Mouse (Mus musculus) G1E-ER4 (cell line): ENCODE results near the gene Lrig1. TPM values are rescaled to one million over a fixed set of nuclear protein-coding genes. Genes with fewer than 3 reads are reported as not detected.

ENCODE experiments used
- GATA1 ChIP-seq: IDR thresholded peaks from one replicate; pipeline ENCODE4 v1.8.0; 2012; ENCODE audit warnings: low read length, inconsistent platforms
- polyA plus RNA-seq: library from polyadenylated mRNA; stranded (reverse); fragments of >175 nt; gene quantifications from 2 replicates; pipeline ENCODE4 v1.2.3, GENCODE M21; 2012

Lrig1 gene
- polyA plus RNA-seq, 1 experiment, result 3.7 TPM

DNA sequence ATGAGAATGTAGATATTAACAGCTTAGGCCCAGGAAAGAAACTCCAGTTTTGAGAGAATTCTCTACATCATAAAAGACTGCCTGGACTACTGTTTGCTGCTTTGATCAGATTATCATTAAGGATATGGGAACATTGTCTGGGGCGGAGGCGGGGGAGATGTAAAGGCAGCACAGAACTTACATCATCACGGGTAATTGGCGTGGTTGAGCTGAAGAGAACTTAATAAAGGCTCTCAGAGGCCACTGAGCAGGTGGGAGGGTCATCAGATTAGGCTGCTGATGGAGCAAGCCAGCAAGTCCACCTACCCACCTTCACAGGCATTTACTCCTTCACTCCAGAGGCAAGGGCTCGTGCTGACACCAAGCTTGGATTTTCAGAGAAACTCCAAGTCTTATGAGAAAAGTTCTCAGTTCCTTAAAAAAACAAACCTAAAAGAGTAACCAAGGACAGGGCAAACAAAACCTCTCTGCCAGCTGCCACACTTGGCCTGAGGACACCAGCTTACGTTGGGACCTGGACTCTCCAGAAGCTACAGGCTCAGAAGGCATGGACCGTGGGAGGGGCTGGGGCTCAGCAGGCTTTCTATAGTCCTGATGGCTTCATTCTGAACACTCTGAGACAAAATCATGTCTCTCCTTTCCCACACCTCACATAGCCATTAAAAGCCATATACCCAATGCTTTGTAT lies 33.4 kb downstream of the Lrig1 start:
- TF ChIP-seq GATA1, result no peak

DNA sequence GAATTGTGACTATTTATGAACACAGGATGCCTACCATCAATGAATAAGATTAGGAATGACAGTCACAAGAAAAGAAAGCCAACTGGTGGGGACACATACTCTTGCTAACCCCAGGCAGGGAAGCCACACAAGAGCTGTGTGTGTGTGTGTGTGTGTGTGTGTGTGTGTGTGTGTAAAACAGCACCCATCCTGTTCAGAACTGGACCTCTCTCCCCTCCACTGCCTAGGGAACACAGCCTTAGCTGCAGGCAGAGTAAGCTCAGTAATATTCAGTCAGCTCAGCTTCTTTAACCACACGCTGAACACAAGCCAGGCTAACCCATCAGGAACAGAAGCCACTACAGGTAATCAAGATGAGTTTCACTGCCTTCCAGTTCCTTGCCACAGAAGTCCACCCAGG lies 34.3 kb downstream of the Lrig1 start:
- no peak for TF ChIP-seq GATA1

DNA sequence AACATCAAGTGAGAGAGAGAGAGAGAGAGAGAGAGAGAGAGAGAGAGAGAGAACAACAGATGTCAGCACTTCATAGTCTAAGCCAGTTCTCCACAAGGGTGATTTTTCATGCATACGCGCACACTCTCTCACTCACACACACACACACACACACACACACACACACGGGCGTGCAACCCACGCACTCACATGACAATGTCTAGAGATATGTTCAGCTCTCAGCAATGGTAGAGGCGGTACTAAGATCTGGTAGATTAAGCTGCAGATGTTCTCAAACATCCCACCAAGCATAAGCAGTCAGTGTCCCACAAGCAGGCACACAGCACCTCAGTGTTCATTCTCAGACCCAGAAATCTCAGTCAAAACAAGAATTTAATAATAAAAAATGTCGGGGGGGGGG lies 34.7 kb downstream of the Lrig1 start:
- no peak for TF ChIP-seq GATA1

DNA sequence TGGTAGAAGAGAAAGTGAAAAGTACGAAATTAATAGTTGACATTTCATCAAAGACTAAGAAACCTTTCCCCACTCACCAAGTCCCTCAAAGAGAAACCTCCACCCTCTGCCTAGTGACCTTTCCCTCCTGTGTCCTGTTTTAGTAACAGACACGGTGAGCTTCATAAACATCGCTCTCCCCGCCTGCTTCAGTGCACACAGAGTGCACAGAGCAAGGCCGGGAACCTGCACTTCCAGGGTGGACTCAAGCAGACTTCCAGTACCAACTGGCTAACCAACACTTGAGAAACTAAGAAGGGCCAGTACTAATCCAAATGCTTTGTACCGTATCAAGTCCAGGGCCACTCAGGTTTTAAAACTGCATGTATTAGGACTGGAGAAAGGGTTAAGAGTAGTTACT lies 36.0 kb downstream of the Lrig1 start:
- TF ChIP-seq GATA1, result no peak

DNA sequence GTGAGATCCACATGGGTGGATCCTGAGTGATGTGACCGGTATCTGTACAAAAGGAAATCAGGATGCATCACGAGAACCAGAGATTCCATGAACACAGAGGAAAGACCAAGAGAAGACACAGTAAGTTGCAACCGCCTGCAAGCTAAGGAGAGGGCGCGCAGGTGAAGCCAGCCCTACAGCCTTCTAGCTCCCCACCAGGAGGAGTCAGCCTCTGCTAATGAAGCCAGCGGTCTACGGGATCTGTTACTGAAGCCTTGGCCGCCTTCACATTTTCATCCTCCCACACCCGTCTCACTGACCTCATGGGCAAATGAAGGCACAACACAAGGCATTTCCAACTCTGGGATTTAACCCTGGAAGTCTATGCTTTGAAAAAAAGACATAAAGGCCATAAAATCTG lies 38.0 kb downstream of the Lrig1 start:
- TF ChIP-seq GATA1, result no peak

DNA sequence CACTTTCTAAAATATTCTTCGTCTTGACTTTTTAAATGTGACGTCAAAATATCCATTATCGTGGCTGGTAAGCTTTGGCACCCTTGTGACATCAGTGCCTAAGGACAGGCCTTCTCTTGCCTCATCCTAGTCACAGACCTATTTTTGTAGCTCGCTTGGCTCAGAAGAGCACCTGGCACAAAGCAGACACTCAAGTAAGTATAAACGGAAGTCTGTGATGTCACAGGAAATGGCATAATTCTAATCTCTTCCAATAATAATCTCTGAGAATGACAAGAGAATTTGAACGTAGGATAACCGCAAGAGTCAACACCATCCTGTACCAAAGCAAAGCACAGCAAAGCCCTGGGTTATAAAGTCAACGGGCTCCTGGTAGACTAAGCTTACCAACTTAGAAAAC lies 38.6 kb downstream of the Lrig1 start:
- no peak for TF ChIP-seq GATA1

DNA sequence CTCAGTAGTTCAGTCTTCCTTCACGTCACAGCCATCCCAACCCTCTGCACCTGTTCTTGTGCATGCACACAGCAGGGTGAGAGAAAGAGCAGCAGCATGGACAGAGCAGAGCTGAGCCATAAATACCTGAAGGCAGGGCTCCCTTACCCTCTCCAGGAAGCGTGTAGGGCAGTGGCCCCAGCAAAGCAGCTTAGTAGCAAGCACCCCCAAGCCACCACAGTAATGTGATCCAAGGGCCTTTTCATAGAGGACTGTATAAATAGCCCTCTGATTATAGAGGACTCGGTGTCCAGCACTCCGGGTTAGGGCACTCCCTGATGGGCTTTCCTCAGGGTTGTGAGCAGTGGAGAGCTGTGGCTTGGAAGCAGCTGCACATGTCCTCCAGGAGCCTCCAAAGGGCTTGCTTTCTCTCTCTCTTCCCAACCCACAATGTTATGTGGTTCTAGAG lies 40.0 kb downstream of the Lrig1 start:
- TF ChIP-seq GATA1, result no peak

DNA sequence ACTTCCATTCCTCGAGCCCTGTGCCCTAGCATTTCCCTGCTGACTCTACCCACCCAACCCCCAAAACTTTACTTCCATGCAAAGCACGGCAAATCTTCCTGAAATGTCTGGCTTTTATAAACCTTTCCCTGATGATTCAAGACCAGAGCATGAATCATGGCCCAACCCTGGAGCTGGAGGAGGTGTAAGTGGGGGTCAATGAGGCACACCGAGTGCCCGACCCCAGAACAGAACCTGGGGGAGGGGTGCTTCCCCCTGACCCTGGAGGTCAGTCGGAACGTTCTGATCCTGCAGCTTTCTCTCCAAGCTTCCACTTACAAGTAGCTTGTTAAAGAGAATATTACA lies 41.9 kb downstream of the Lrig1 start:
- no peak for TF ChIP-seq GATA1

DNA sequence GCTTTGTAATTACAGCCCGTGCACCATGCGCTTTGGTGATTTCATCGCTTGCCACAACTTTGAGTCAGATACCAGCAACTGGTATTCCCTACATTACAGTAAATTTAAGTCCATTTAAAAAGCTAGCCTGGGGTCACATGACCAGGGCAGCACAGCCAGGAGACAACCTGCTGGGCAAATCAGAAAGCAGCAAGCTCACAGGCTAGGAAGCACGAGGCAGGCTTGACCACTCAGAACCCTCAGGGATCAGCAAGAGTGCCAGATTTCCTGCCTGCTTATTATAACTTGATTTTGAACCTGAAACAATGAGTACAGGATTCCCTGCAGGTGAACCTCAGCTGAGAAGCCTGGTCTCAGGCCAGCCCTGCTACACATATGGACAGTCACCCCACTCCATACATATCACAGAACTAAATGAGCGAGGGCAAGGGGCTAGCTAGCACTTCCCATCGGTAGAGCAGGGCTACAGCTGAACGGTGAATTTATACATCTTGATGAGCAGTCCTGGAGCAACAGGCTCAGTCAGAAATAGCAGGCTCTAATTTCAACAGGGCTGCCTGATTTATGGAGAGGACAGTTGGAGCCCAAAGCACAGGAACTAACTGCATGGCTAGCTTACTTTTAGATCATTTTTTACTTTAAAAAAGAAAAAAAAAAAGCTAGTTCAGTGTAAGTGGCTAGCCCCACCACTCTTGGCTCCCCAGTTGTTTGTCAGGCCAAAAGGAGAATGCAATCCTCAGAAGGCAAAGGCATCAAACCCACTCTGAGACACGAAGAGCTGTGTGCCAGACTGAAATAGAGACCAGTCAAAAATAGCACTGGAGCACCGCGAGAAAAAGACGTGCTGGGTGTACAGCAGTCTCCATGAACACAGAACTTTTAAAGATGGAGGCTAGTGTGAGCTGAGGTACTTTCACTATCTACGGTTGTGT lies 42.5 kb downstream of the Lrig1 start:
- TF ChIP-seq GATA1, result no peak

DNA sequence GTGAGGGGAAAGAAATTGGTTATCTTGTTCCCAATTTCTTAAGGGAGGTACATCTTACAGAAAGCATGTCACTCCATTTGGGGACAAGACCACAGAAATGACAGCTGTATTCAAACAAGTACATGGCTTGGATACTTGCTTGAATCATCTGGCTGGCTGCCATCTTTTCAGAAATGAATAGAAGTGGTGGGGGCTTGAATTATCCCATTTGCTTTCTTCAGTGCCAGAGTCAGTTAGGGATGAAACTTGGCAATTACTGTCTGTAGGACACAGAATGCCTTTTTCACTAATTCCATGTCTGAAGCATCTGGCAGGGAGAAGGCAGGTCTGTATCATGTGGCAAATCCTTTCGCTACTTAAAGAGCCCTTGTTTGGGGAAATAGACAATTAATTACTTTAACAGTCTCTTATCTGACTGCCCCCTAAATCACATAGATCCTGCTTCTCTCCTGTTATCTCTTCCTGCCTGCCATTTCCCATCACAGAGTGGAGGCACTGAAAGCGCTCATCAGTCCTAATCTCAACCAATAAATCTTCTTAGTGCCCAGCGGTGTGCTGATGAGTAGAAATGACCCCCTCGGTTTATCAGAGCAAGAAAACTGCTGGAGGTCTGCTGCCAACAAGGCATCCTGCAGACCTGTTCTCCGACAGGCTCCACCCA lies 44.0 kb downstream of the Lrig1 start:
- TF ChIP-seq GATA1, result peak; percentile 78

DNA sequence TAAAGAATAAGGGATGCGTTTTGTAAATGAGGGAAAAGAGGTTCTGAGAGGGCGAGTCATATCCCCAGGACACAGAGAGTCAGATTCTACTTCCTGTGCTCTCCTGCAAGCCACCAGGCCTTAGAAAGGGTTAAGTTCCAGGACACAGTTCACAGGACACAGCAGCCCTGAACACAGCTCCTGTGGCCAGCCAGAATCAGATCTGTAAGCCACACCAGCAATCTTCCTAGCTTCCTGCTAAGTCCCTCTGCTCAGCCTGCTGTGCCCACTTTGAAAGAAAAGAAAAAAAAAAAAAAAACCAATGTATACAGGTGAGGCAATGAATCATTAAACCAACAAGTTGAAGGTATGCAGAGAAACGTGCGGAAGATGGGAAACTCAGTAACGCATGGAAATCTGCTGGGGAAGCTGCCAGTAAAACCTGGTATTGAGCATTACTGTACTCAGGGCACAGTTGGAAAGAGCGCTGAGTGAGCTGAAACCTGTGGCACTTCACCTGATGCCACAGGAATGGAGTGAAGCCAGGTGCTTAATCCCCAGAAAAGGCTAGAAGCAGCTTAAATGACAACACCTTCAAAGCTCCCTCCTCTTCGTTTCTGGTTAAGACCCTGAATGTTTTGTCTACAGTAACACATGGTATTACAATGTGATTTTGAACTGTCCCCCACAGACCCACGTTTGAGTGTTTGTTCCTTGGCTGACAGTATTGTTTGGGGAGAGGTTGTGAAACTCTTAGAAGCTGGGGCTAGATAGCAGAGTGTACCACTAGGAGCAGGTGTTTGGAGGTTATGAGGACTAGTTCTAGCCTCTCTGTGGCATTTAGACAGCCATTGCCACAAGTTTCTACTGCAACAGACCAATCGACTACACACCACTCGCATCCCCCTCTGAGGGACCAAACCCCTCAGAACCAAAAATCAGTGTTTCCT lies 46.3 kb downstream of the Lrig1 start:
- TF ChIP-seq GATA1, result no peak

DNA sequence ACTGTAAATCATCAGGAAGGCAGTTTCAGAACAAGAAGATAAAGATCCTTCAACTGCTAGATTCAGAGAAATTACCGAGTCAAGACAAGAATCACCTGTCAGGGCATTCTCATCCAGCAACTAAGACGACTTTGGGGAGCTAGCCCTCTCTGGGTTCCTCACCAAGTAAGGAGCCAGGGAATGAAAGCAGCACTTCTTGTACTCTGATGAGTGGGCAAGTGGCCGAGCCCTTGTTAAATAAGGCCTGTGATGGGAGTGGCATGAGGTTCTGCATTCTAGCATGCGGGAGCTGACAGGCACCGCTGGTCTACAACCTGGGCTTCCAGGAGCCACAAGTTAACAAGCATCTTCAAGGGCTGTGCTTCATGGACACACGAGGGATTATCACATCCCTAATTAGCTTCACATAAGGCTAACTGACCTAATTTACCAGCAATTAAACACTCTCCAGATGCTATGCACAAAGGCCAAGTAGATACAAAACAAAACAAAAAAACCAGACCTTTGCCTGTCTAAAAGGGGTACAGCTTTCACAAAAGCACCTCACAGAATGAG lies 47.2 kb downstream of the Lrig1 start:
- TF ChIP-seq GATA1, result no peak

DNA sequence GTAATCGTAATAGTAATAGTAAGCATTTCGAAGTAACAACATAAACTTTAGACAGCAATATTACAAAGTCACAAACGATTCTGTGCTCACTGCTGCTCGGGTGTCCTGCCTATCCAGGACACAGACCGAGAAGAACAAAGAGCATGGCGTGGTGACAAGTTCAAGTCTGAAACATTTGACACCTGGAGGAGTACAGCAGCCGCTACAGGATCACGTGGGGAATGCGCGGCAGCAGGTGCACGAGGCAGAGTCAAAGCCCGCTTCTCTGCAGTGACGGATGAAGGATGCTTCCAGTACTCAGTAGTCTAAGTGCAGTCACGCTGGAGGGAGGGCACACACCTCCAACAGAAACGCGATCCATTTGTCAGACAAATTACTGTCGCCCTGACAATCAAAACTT lies 48.4 kb downstream of the Lrig1 start:
- no peak for TF ChIP-seq GATA1

DNA sequence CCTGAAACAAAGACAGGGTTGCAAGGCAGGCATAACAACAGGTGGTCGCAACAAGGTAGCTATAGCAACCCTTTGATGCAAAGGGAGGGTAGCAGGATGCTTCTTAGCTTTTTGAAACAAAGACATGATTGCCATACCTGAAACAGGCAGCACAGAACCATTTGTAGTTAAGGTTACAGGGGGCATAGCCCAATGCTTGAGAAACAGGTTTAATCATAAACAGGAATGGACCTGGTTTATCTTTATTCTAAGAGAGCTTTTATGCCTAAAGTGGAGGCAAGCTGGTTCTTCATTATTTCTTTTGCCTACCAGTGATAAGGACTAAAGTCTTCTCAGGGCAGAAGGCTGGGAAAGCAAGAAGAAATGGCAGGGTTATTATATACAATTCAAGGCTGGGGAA lies 50.3 kb downstream of the Lrig1 start:
- TF ChIP-seq GATA1, result no peak

DNA sequence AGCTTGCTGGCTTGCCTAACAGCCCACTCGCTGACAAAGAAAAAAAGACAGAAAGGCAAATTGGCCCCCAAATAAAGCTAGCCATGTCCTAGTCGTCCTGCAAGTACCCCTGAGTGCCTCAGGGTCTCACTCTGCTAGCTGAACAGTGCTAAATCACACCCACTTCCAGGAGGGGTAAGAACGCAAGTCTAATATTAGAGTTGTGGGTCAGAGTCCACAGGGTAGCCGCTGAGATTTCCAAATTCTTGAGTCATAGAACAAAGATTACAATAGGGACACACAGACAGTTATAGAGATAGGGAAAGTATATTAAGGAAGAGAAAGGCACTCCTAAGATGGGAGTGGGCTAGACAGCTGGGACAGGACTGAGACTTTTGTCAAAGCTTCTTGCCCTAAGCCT lies 51.5 kb downstream of the Lrig1 start:
- TF ChIP-seq GATA1, result no peak
